Mouse (Mus musculus): ENCODE measurements around the gene Zfp428.

Gene Zfp428

DNA sequence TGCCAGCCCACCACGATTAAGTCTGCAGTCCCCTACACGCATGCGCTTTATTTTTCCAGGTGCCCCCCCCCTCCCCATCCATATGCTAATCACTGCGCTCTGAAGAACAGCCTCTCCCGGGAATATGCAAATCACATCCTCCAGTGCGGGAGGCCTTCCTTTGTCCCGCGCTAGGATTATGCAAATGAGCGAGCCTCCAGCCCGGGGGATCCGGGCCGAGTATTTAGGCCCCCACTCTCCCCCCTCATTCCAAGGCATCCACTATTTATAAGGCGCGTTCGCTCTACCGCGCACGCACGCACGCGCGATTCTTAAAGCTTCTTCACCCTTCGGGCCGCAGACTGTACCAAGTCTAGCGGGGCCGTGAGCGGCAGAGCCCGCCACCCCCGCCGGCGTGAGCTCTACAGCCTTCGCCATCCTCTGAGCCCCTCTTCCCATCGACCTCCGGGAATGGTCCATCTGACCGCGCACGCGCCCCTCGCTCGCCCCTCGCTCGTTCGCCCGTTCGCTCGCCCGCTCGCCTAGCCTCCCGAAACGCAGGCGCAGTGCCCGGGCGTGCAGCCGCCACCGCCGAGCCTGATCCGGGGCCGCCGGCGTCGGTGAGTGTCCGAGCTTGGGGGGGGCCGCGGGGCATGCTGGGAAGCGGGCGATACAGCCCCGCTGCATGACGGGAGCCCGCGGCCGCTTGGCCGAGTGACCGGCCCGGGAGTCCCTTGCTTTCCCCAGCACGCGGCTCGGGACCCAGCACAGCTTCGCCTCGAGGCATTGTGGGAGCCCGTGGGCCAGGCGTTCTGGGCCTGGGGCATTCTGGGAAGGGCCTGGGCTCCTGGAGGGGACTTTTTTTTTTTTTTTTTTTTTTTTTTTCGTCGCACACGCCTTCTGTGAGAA, at the start of gene Zfp428:
Gene Zfp428, plus strand, starts transcription at position 169 of the 888 bp plus-strand sequence.
- peak; percentile 38 to 43 for DNase-seq

DNA sequence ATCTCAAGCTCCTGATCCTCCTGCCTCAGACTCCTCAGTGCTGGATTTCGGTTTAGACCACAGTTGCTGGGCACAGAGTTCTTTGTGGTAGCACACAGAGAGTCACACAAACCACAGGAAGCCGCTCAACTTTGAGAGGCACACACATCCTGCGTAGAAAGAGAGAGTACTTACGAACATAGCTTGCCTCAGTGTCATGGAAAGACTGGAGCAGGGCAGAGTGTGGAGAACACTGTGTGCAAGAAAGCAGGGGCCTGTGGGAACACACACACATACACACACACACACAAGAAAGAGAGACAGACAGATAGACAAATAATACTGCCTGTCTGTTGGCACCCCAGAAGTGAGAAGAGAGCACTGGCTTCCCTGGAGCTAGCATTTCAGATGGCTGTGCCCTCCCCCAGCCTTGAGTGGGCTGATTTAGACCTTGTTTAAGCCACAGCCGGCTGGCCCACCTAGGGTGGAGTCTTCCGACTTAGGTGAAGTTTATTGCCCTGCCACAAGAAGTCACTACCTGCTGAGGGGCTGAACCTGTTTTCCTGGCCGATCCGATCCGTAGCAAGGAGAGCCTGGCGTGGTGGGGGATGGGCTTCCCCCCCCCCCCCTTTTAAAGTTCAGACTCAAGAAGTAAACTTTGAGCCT, 49.0 kb upstream of the Zfp428 start:
- peak; percentile 54 to 84 for DNase-seq

DNA sequence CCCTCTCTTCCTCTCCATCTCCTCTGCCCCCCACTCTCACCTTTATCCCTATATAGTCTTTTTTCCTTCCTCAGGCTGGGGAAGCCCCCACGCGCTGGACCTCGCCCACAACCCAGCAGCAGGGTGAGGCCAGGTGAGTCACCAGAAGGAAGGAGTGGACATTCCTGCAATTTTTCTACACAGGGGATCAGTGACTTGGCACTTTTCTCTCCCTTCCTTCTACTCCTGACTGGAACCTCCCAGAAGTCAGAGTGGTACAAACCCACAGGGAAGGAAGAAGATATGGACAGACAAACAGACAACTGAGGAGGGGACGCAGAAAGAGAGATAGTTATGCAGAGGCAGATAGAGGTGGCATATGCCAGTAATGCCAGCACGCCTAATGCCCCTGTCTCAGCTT, 47.4 kb upstream of the Zfp428 start:
- DNase-seq = no peak

DNA sequence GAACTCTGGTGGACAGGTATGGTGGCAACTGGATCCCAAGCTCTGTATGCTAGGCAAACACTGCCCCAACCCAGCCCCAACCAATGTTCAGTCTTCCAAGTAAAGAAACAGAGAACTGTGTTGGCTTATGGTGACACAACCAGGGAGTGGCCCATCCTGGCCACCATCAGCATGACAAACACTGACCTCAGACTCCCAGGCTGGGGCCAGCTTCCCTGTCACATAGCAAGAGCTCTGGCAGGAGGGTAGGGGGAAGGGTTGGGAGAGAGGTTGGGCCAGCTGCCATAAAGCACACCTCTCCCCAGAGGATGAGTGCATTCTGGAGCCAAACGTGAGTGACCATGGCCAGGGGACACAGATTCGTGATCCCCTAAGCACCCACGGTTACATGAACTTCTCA, 47.0 kb upstream of the Zfp428 start:
- DNase-seq = no peak

DNA sequence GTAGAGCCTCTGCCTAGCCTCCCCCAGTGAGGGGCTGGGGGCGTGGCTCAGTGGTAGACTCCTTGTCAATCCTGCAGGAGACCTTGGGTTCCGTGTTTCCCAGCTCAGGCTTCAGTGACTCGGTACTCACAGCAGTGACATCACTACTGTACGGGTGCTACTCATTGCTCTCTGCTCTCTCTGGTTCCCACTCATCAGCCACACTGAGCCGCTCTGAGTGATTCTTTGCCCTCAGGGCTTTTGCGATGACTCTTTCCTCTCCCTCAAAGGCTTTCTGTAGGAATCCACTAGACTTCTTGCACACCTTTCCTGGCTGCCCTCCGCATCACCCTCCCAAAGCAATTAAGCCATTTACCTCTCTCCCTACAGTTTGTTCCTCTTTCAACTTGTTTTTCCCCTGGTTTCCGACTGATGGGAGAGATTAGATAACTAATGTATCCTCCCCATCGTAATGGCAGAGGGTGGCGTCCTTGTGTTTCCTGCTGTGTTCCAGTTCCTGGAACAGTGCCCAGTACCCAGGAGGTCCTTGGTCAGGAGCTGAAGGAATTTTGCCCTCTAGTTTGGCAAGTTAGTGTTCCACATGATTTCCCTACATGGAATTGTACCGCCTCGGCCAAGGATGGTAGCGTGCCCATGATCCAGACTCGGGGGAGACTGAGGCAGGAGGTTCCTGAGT, 45.3 kb upstream of the Zfp428 start:
- no peak for DNase-seq

GRCm38 (mm10) chr7:24462388-24463319, 44.2 kb upstream of the Zfp428 start, which contains the start of gene Plaur:
Gene Plaur (plus strand): TSS chr7:24462484.
- no peak for DNase-seq

- no peak for DNase-seq
Measured at GRCm38 (mm10) chr7:24466835-24467234, 40.0 kb upstream of the Zfp428 start.

- DNase-seq = no peak
Measured at GRCm38 (mm10) chr7:24467886-24468285, 38.9 kb upstream of the Zfp428 start.

- DNase-seq = no peak
Measured at GRCm38 (mm10) chr7:24469126-24469525, 37.7 kb upstream of the Zfp428 start.

- no peak for DNase-seq
Measured at GRCm38 (mm10) chr7:24470356-24470755, 36.5 kb upstream of the Zfp428 start.

- no peak for DNase-seq
Measured at GRCm38 (mm10) chr7:24472442-24472841, 34.4 kb upstream of the Zfp428 start.

DNA sequence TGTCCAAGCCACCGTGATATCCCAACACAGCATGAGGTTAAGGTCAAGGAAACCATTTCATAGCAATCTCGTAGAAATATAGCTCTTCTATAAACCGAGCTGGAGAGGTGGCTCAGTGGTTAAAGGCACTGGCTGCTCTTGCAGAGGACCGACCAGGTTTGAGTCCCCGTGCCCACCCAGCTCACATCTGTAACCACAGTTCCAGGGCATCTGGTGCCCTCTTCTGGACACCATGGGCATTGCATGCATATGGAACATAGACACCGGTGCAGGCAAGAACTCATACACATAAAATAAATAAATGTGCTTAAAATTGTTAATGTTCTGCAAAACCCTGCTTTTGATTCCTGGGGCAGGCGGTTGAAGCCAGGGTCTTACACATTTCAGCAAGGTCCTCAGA, 33.9 kb upstream of the Zfp428 start:
- DNase-seq = no peak

GRCm38 (mm10) chr7:24473913-24474529, 32.8 kb upstream of the Zfp428 start:
- no peak for DNase-seq

GRCm38 (mm10) chr7:24474811-24475506, 31.8 kb upstream of the Zfp428 start:
- DNase-seq = no peak

DNA sequence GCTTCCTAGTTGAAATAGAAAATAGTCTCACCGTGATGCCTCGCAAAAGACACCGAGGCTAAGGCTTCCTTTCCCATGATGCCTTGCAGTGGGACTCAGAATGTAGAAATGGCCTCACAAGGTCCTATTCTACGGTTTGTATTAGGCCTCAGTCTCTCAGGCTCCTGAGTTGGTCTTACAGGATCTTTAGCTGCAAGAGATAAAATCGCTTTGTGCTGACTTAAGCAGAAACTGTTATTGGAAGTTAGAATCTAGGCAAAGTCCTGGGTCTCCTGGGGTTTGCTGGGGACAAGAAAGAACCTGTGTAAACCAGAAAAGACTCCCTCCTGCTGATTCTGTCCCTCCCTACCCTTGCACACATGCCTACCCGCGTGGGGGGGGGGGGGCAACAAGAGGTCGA, 30.5 kb upstream of the Zfp428 start:
- no peak for DNase-seq

GRCm38 (mm10) chr7:24476856-24477255, 29.9 kb upstream of the Zfp428 start:
- no peak for DNase-seq

DNA sequence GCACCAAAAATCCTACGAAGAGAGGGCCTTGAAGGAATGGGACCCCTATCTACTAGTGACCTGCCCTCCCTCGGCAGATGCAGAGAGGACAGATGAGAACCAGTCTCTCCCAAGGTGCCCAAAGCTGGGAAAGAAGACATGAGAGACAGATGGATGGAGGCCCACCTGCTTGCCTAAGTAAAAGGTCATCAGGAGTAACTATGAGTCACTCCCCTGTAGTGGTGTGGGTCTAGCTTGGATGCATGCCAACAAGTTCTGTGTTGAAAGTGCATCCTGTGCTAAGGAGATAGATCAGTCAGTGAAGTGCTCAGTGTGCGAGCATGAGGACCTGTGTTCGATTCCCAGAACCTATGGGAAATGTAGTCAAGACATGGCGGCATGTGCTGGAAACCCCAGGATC, 27.9 kb upstream of the Zfp428 start:
- DNase-seq = no peak

DNA sequence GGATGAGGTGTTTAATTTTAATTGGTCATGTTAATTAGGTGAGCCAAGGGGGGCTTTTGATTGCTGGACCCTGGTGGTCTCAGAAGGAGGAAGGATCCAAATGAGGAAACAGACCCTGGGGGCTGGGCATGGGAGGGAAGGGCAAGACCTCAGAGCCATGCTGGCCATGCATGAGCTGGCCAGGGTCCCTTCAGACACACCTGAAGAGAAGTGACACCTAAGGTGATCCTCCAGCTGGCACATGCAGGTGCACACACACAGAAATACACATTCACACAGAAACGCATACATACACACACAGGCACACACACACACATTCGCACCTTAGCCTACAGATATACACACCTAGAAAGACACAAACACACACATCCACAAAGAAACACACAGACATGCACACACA, 27.1 kb upstream of the Zfp428 start:
- no peak for DNase-seq

GRCm38 (mm10) chr7:24480121-24480941, 26.5 kb upstream of the Zfp428 start:
- DNase-seq = no peak

DNA sequence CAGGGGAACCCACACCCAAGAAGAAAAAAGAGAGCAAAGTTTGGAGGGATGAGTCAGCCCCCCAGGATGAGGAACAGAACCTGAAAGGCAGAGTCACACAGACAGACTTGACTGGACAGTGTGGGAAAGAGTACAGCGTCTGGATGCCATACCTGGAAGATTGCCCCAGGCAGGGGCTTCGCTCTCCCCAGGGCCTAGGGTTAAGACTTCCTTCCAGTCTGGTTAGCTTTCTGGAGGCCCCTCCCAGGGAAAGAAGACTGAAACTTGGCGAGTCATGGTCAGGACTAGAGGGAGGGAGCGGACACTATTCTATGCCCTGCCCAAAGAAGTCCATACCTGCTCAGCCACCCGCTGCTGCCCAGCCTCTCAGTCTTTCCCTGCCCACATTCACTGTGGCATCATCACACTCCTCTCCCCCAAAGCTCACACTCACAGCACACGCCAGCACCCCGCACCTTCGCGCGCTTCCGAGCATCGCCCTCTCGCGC, 25.8 kb upstream of the Zfp428 start:
- DNase-seq = no peak
